Mouse (Mus musculus): ENCODE measurements around the gene Sept9.
"Not testable (repeated sequence)": the region's sequence is repeated elsewhere in the genome, so short reads cannot be mapped to it uniquely, and the experiment has no call there.

The Sept9 gene

DNA sequence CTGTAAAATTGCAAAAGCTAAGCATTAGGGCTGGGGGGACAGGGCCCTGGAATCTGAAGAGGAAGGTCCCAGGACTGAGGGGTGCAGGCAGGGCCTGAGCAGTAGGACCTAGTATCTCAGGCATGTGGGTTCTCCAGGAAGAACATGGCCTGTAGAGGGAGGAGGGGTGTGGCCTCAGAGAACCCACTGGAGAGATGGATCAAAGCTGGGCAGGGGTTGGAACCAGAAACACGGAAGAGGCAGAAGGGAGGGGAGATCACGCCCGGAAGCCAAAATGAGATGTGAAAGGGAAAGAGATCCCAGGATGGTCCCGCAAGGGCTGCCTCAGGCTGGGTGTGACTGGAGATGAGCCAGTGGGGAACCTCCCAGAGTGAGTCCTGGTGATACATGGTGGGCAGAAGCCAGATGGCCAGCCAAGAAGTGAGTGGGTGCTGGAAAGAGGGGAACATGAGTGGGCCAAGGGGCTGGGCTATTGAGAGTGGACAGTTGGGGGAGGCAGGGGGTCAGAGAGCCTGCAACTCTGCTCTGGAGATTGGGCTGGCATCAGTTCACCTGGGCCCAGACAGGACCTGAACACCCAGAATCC, 126.8 kb downstream of the Sept9 start:
- DNase-seq (ENCODE audit: low spot score in 2 of 2): no peak

DNA sequence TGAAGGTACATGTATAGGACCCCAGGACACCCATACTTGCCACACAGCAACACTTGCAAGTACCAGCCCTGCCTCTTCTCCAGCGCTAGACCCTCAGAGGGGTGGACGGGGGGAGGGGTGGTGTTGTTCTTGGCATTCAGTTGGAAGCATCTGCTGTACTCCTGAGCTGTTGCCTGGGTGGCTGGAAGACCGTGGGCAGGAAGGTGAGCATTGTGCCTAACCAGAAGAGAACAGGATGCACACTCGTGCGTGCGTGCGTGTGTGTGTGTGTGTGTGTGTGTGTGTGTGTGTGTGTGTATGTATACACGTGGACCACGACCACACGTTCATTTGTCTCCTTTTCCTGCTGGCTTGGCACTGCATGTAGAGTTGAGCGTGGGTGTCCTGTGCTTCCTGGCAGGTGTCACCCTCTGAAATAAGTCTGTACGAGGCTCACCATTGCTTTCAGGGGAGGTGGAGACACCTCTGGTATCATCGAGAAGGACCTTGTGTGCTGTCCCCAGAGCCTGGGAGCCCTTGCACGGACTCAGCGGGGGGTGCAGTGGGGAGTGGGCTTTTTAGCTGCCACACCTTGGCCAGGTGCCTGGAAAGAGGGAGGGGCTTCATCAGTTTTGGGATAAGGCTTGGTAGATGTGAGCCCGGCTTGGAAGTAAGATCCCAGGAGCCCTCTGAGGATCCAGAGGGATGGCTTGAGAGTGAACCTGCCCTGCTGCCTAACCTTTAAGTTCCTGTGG, 127.6 kb downstream of the Sept9 start:
- DNase-seq (ENCODE audit: low spot score in 2 of 2): no peak

DNA sequence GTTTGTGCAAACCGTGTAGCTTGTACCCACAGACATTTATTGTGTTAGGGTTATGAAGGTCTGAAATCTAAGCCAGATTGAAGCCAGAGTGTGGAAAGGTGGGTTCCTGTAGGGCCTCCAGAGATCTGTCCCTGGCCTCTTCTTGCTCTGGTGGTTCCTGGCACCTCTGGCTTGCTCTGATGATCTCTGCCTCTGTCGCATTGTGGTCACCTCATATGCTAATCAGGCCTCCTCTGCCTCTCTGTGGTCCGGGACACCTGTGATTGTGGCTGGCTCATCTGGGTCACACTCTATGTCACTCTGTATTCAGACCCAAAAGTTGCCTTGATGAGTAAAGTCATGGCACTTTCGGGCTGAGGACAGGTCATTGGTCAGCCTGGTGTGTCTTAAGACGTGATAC, 128.2 kb downstream of the Sept9 start:
- DNase-seq (ENCODE audit: low spot score in 2 of 2): no peak

DNA sequence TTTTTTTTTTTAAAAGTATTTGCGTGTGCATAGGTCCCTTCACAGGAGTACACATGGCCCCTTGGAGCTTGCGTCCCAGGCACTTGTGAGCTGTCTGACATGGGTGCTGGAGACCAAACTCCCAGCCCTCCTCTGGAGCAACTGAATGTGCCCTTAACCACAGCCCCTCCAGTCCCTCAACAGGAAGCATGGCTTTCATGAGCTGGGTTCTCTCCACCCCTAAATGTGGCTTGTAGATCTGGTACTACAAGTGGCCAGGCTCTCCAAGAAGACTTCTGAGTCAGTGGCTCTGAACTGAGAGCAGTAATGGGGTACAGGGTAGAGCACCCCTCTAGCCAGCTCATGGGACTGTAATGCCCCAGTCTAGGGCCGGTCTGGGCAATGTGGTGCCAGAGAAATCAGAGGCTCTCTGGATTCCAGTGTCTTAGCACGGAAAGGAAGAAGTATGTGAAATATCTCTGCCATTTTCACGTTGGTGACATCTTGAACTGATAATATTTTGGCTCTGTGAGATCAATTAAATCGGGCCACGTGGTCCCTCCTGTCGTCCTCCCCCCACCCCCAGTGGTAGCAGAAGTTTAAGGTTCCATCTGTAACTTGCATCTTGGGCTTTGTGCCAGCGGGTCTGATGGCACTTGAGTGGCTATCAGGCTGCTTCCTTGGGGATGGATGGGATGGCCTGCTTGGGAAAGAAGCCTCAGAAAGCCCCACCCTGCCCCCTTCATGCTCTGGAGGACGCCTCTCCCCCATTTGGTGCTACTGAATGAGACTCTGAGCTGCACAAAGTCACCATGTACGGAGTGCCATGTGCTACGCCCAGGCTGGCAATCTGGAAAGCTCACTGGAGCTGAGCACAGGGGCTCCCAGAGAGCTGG, 130.9 kb downstream of the Sept9 start:
- DNase-seq (ENCODE audit: low spot score in 2 of 2): no peak

DNA sequence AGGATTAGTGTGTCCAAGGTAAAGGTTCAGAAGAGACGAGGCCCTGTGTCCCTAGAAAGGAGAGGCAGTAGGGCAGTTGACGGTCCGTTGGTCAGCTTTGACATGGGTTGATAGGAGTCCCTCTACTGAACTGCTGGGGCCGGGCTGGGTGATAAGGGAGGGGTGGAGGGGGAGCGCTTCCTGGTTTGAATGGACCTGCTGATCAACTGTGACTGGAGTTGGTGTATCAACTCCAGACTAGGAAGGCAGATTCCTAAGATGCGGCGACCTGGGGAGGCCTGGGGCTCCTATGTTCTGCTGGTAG, 131.4 kb downstream of the Sept9 start:
- DNase-seq (ENCODE audit: low spot score in 2 of 2): no peak

DNA sequence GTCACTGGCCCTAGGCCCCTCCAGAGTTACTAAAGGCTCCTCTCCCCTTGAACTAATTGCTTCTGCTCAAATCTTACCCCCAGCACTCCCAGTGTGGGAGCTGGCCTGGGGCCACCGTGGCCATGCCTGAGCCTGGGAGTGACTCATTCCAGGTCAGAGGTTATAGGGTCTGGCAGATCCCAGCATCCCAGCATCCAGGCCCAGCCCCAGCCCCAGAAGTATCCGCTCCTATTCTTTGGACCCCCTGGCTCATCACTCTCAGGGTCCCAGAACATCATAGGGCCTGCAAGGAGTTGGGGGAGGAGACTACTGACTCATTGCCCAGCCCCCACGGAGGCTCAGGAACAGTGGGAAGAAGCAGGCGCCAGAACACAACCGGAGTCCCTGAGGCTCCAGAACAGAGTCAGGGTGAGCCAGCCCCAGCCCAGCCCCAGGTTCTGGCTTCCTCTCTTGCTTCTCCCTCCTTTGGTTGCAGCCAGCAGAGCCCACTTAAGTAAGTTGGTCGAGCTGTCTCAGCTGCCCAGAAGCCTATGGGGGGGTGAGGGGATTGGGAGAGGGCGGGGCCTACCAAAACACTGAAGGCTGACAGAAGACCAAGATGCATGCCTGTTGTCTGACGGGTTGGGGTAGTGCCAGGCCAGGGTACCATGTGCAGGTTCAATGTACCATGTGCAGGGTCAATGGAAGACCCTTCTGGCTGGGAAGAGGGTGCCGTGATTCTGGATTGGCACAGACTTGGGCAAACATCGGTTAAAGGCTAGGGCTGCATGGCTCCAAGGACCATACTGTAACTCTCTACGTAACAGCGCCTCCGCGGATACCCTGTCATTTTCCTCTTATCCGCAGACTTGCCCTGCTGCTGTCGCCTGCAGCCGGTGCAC, 132.1 kb downstream of the Sept9 start:
- DNase-seq (ENCODE audit: low spot score in 2 of 2): no peak

DNA sequence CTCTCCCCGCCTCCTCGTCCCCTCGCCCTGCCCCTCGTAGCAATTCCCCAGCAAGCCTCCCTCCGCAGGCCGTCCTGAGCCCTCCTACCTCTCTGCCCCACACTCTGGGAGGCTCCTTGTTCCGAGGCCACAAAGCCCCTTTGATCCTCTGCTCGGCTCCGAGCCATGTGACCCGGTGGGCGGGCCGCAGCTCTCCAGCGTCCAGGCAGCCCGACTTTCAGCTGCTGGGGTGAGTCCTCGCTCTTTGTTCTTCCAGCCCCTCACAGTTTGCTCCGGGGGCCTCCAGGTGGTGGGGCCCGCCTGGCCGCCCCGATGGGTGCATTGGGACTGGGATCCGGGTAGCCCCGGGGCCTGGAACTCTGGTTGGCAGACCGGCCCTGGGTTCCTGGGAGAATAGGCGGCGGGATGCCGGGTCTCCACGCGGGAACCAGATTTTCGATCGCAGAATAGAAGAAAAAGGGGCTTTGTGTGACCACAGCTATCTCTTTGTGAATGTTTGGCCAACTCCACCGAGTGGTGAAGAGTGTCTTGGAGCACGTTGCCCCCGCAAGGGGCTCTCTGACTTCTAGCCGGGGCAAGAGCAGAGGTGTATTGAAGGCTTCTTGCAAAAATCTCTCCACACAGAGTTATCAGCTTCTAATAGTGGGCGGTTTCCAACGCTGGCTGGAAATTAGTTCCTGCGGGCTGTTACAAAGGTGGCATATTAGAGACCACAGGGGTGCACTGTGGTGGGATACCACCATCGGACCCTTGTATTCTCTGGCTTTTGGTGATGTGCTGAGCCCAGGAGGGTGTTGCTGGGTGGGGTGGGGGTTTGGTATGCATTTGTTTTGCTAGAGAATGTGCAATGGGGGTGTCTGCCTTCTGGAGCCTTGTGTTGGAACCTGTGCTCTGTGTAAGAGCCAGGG, 133.0 kb downstream of the Sept9 start:
- peak in 1 of 2 experiments; percentile 50 for DNase-seq (ENCODE audit: low spot score in 2 of 2)

DNA sequence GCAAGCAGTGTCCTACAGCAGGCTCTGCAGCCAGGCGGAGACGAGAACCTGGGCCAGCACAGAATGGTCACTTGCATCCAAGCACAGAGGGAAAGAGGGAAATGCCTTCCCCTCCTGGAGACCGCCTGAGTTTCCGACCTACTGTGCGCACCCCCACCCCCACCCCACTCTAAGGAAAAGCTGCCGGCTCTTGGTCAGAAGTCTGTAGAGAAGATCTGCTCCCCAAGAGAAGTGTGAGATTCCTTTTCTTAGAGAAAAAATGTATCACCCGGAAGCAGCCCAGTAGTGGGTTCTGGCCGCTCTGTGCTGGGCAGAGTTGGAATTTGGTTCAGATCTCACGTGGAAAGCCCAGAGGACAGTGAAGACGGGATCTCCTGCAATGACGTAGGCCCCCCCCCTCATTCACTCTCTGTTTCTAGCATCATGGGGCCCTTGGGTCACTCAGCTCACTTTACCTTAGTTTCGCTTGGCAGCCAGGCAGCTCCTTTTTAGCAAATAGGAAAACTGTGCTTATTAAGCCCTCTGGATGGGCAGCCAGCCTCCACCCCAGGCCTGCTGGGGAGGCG, 133.8 kb downstream of the Sept9 start:
- no peak for DNase-seq (ENCODE audit: low spot score in 2 of 2)

DNA sequence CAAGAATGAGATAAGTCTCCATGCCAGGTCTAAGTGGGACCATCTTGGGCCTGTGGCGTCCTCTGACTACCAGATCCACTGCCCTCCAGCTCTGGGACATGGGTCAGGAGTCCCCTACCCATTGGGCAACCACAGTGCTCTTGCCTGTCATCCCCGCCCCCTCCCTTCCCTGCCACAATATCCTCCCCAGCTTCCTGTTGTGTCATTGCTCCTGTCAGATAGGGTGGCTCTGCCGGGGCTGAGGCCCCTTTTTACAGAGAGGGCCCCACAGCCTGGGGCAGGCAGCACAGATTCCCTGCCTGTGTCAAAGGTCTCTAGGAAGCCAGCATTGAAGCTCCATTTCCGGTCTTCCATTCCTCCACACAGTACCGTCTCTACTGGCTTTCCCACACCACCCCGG, 134.6 kb downstream of the Sept9 start:
- no peak for DNase-seq (ENCODE audit: low spot score in 2 of 2)

DNA sequence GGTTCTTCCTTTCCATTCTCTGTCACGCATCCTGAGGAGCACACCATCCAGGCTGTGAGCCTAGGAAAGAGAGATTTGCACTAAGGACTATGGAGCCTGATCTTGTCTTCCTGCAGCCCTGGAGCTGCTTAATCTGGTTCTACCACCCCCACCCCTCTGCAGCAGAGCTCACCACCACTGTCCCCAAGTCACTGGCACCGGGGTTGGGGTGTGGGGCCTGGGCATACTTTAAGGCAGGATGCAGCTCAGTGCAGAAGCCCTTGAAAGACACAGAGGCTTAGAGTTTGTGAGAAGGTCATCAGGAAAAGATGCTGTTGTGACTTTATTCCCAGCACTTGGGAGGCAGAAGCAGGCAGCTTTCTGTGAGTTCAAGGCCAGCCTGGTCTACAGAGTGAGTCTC, 135.7 kb downstream of the Sept9 start:
- DNase-seq (ENCODE audit: low spot score in 2 of 2): no peak

DNA sequence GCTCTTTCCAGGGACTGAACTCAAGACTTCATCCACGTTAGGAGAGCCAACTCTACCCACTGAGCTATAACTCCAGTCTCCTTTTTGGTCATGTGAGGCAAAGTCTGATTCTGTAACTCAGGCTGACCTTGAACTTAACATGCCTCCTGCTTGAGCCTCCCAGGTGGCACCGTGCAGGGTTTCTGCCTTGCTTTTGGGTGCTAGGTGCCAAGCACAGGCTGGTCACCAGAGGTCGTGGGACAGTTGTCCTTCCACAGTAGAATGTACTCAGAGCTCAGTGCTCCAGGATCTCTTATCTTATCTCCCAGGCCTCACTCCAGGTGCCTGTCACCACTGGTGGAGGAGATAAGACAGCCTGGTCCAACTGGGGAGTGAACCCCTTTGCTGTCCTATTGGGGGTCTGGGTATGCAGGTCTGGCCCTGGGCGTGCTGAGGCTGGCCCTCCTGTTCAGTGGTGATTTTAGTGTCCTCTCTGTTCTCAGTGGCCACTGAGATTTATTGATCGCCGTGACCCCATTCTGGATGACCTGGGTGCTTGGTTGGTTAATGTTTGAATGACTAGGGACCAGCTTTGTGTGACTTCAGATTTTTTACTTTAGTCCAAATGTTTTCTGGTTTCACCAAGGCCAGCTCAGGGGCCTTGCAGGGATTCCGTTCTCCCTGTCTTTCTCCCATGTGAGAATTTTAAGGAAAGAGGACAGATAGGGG, 136.8 kb downstream of the Sept9 start:
- DNase-seq (ENCODE audit: low spot score in 2 of 2): no peak

DNA sequence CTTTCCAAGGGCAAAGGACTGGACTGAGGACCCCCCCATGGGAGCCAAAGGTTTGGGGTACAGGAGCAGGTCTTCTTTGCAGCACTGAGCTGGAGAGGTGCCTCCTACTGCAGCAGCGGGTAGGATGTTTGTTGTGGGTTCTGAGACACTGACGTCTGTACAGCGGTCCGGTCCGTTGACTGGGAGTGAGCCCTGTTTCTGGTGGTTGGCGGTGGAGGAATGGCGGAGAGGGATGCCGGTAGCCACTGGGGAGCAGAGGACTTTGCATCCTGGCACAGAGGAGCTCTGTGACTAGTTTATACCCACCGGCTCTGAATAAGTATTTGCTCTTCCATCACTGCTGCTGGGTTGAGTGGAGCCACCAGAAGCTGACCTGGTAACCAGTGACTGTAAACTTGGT, 138.3 kb downstream of the Sept9 start:
- DNase-seq (ENCODE audit: low spot score in 2 of 2): no peak

DNA sequence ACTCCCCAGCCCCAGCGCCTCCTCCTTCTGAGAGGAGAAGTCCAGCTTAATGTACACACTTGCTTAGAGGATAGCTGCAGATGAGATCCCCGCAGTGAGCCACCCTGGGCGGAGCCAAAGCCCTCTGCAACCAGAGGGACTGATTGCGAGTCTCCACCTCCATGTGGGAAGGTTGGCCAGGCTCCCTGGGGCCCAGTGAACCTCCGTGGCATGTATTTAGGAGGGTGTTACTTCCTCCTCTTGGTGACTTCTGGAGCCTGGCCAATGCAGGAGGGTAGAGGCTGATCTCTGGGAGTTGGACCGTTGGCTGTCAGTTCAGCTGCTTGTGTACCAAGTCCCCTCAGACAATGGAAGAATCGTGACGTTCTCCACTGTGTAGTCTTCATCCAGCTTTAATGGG, 139.0 kb downstream of the Sept9 start:
- DNase-seq (ENCODE audit: low spot score in 2 of 2): no peak

DNA sequence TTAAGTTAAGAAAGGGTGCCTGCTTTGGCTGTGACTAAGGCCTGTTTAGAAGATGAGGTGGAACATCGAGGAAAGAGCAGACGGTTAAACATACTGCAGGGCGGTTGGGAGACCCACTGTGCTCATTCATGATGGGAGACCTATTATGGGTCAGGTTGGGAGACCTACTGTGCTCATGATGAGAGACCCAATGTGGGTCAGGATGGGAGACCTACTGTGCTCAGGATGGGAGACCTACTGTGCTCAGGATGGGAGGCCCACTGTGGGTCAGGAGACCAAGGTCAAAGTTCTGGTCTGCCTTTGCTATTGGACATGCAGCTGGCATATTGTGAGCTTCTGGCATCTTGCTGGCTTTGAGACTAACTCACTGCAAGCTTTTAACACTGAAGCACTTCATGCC, 139.6 kb downstream of the Sept9 start:
- no peak for DNase-seq (ENCODE audit: low spot score in 2 of 2)

DNA sequence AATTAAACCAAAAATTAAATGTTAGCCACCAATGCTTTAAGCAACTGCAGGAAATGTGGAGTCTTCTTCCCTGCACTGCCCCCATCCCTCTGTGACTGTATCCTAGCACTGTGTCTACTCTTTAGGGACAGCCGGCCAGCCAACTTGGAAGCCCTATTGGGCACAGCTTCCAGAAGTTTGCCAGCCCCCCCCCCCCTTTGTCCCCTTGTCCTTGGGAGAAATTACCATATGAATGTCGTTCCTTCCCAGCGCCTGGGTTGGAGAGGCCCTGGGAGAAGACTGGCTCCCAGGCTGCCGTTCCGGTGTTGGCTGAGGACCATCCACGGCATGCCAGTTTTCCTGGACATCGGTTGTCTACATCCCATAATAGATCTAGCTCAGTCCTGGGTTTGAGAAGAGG, 141.8 kb downstream of the Sept9 start:
- no peak for DNase-seq (ENCODE audit: low spot score in 2 of 2)

DNA sequence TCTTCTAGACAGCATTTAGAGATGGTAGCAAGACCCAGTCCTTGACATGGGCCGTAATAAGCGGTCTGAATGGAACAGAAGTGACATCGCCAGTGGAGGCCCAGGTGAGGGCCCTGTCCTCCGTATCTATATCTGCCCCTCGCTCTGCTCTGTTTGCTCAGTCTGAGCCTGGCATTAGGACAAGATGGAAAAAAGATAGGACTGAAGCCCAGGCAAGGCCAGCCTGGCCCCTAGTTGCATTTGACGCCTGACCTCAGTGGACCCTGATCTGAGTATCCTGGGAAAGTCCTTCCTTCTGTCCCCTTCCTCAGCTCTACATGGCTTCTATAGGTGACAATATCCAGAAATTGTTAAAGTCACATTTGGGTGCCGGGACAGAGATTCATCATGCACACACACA, 142.6 kb downstream of the Sept9 start:
- no peak for DNase-seq (ENCODE audit: low spot score in 2 of 2)

DNA sequence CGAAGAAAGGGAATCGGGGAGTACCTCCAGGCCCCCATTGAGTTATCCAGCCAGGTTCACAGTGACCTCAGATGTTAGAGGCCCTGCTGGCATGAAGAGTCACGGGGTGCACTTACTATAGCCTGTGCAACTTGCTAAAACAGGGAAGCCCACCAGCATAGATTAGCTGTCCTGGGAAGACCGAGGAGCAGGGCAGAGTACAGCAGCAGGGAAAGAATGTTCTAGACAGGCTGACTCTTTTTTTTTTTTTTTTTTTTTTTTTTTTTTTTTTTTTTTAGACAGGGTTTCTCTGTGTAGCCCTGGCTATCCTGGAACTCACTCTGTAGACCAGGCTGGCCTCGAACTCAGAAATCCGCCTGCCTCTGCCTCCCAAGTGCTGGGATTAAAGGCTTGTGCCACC, 143.0 kb downstream of the Sept9 start:
- not testable (repeated sequence) for DNase-seq (ENCODE audit: low spot score in 2 of 2)

DNA sequence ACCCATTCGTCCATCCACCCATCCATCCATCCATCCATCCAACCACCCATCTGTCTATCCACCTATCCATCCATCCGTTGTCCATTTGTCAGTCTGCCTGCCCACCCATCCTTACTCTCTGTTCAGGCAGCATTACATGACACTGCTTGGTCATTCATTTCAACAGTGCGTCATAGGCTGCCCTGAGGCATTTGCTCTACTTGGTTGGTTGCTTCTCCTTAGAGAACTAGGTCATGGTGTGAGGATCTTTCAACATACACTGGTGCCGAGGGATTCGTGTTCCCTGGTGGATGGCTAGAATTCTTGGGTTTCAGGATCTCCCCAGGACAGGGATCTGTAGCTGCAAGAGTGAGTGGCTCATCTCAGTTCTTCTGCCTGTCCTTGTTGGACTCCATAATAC, 144.3 kb downstream of the Sept9 start:
- no peak for DNase-seq (ENCODE audit: low spot score in 2 of 2)

DNA sequence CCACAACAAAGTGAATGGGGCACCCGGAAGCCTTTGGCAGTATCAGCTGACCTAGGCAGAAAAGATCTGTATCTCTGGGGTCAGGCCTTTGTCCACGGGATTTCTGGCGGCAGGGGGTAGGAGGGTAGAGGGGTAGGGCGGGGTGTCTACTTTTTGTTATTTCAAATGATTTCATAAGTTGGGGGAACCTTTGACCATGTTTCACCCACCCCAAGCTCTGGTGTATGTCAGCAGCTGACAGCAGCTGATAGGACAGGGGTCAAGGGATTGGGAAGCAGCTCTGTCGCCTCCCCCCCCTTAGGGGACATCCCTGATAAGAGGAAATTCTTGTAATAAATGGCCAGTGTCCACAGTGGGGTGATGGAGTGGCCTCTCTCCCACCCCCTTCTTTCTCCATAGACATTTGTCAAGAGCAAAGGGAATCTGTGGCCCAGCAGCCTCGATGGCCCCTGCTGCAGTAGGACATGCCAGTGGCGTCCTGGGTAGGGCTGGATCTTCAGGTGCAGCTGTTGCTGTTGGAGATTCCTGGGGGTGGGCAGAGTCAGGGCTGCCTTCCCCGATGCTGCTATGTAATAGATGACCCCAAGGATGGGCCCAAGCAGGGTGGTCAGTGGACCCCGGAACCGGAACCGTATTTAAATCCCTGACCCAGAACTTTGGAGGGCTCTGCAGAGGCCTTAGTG, 145.0 kb downstream of the Sept9 start:
- no peak for DNase-seq (ENCODE audit: low spot score in 2 of 2)

All from frontal cortex, postnatal 25 days (tissue).